Mouse (Mus musculus) embryonic facial prominence, embryonic 13.5 days (tissue): ENCODE results near the gene Snrpd3. TPM values are rescaled to one million over a fixed set of nuclear protein-coding genes. Genes with fewer than 3 reads are reported as not detected.
"Not testable (repeated sequence)": the region's sequence is repeated elsewhere in the genome, so short reads cannot be mapped to it uniquely, and the experiment has no call there.

Experiments used
- ATAC-seq: fragments of 200-750 bp; cut with Nextera tagmentation; 2 replicates; pipeline ENCODE4 v1.8.0; 2017; ENCODE audit warnings: low read depth; ENCODE audit not compliant: insufficient number of reproducible peaks, insufficient read depth, low FRiP score, low TSS enrichment
- H3K27ac ChIP-seq: fragments of 300-500 bp; sonication (generic); 2 replicates; pipeline ENCODE4 v1.5.1; 2015; ENCODE audit warnings: moderate library complexity, mild to moderate bottlenecking, inconsistent platforms
- H3K27me3 ChIP-seq: fragments of 300-500 bp; sonication (generic); 2 replicates; pipeline ENCODE4 v1.6.1; 2015; ENCODE audit warnings: mild to moderate bottlenecking, inconsistent platforms
- H3K36me3 ChIP-seq: fragments of 300-500 bp; sonication (generic); 2 replicates; pipeline ENCODE4 v1.6.1; 2015; ENCODE audit warnings: mild to moderate bottlenecking, inconsistent platforms
- H3K4me1 ChIP-seq: fragments of 300-500 bp; sonication (generic); 2 replicates; pipeline ENCODE4 v1.6.1; 2015; ENCODE audit warnings: inconsistent platforms
- H3K4me2 ChIP-seq: fragments of 300-500 bp; sonication (generic); 2 replicates; pipeline ENCODE4 v1.6.1; 2015; ENCODE audit warnings: moderate library complexity, mild to moderate bottlenecking, inconsistent platforms
- H3K4me3 ChIP-seq: fragments of 300-500 bp; sonication (generic); 2 replicates; pipeline ENCODE4 v1.5.1; 2015; ENCODE audit warnings: mild to moderate bottlenecking, inconsistent platforms
- H3K9ac ChIP-seq: fragments of 300-500 bp; sonication (generic); 2 replicates; pipeline ENCODE4 v1.6.1; 2015; ENCODE audit warnings: mild to moderate bottlenecking, inconsistent platforms
- H3K9me3 ChIP-seq: fragments of 300-500 bp; sonication (generic); 2 replicates; pipeline ENCODE4 v1.6.1; 2016; ENCODE audit warnings: inconsistent platforms
- WGBS: fragments of 180-500 bp; shearing (Covaris S2); methylation state at CpG from one replicate; pipeline ENCODE4 v1.1.7; 2015; ENCODE audit warnings: mixed read lengths; 5-methylcytosine and 5-hydroxymethylcytosine counted together
- polyA plus RNA-seq: library from polyadenylated mRNA; unstranded; fragments of >200 nt; fragmentation: Nextera tagmentation; extraction: Ambion mirVana; gene quantifications from 2 replicates; pipeline ENCODE4 v1.2.1, GENCODE M21; 2015

Snrpd3 gene
- polyA plus RNA-seq, 1 experiment from 2014 or later: 214 TPM

GRCm38 (mm10) chr10:75503692-75504091, 13.7 kb upstream of the Snrpd3 start:
- H3K9me3 ChIP-seq: no peaks in the 10 kb centered on the region
- 90% methylated on average over 7 of the region's 7 CpGs for WGBS
- H3K27ac ChIP-seq: no peak overlapping the region
- no peaks in the 10 kb centered on the region for H3K4me1 ChIP-seq
- H3K4me2 ChIP-seq: no peak overlapping the region
- ATAC-seq: no peak
- H3K4me3 ChIP-seq: no peak overlapping the region
- no peaks in the 10 kb centered on the region for H3K27me3 ChIP-seq
- H3K36me3 ChIP-seq: peaks cover 20% of the 10 kb centered on the region
- H3K9ac ChIP-seq: no peak overlapping the region

DNA sequence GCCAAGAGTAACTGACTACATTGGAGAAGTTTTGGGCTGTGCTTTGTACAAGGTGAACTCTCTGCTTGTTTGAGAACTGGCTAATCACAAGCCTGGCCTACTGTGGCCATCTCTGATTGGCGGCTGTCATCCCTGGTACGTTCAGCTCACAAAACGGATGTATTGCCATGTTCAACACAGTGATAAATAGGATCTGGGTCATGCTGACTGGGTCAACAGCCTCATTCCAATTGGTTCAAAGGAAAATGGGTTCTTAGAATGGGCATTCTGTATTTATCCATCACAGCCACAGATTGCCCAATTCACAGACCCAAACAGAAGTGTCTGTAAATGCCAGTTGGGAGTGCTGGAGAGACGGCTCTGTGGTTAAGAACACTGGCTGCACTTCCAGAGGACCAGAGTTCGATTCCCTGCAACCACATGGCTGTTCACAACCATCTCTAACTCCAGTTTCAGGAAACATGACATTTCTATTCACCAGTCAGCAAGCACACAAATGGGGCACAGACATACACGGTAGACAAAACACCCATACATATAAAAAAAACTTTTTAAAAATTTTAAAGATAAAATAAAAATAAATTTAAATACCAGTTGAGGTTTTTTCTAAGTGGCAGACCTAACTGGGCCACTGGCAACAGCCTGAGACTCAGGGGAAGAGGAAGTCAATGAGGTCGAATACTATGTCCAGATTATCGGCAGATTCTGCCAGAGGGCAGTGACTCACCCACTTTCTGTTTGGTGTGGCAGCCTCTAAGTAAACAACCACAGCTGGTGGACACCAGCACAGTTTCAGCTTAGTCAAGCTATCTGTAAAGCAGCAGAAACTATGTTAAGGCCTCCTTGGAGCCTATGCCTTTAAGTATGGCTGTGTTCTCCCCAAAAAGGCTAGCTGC, 12.9 kb upstream of the Snrpd3 start:
- no peak for ATAC-seq
- Histone ChIP-seq H3K27ac (no peak overlapping the region), H3K27me3 (no peaks in the 10 kb centered on the region), H3K36me3 (peaks cover 28% of the 10 kb centered on the region), H3K9ac (no peak overlapping the region), H3K4me1 (no peaks in the 10 kb centered on the region), H3K4me2 (no peak overlapping the region), H3K9me3 (no peaks in the 10 kb centered on the region), H3K4me3 (no peak overlapping the region)
- 79% methylated on average over 8 of the region's 8 CpGs for WGBS

DNA sequence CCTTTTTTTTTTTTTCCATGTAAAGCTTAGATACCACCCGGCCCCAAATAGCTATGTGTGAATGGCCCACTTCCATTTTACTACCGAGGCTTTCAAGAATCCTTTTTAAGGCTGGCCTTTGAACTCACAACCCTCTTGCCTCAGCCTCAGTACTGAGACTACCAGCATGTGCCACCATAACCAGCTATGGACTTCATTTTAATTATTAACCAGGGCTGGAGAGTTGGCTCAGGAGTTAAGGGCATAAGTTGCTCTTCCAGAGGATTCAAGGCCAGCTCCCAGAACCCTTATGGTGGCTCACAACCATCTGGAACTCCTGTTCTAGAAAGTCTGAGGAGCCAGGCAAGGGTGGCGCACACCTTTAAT, 12.2 kb upstream of the Snrpd3 start:
- H3K27ac ChIP-seq: no peak overlapping the region
- no peak overlapping the region for H3K9ac ChIP-seq
- peaks cover 34% of the 10 kb centered on the region for H3K36me3 ChIP-seq
- no peak overlapping the region for H3K4me3 ChIP-seq
- ATAC-seq: no peak
- H3K4me1 ChIP-seq: no peaks in the 10 kb centered on the region
- no peaks in the 10 kb centered on the region for H3K27me3 ChIP-seq
- WGBS: 78% methylated on average over 3 of the region's 3 CpGs
- no peaks in the 10 kb centered on the region for H3K9me3 ChIP-seq
- no peak overlapping the region for H3K4me2 ChIP-seq

- not testable (repeated sequence) for H3K27ac ChIP-seq, H3K4me3 ChIP-seq, H3K27me3 ChIP-seq, H3K9me3 ChIP-seq, H3K4me2 ChIP-seq, H3K9ac ChIP-seq, H3K4me1 ChIP-seq, ATAC-seq
- peaks cover 43% of the 10 kb centered on the region for H3K36me3 ChIP-seq
- WGBS: 93% methylated on average over 3 of the region's 3 CpGs
These were observed 11.4 kb upstream of the Snrpd3 start for GRCm38 (mm10) chr10:75505928-75506327.

DNA sequence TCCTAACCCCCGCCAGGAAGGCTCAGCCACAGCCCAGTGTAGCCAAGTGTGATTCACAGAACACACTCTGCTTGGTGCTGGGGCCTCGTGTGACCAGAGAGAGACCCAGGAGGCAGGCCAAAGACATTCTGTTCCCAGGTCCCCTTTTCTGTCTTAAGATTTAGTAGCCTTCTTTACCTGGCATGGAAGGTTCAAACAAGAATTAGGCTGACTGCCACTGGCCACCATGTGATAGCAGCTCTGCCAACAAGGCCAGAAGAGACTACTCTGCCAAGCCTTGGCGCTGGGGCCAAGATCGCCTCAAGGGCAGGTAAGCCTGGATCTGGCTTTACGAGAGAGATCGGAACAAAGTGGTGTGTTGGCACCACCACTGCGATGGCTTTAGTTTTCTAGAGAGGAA, 6.9 kb upstream of the Snrpd3 start:
- peaks cover under 1% of the 10 kb centered on the region; the same call in 1 of the 2 replicates for H3K4me1 ChIP-seq
- no peak overlapping the region for H3K4me2 ChIP-seq
- H3K27ac ChIP-seq: no peak overlapping the region
- no peaks in the 10 kb centered on the region for H3K27me3 ChIP-seq
- H3K4me3 ChIP-seq: no peak overlapping the region
- 91% methylated on average over 7 of the region's 7 CpGs for WGBS
- no peaks in the 10 kb centered on the region for H3K9me3 ChIP-seq
- H3K36me3 ChIP-seq: peaks cover 59% of the 10 kb centered on the region
- H3K9ac ChIP-seq: no peak overlapping the region
- no peak for ATAC-seq

GRCm38 (mm10) chr10:75511060-75511459, 6.3 kb upstream of the Snrpd3 start:
- Histone ChIP-seq H3K9me3 (no peaks in the 10 kb centered on the region), H3K27me3 (no peaks in the 10 kb centered on the region), H3K4me2 (no peak overlapping the region), H3K36me3 (peaks cover 59% of the 10 kb centered on the region), H3K4me3 (no peak overlapping the region), H3K9ac (no peak overlapping the region), H3K27ac (no peak overlapping the region), H3K4me1 (peaks cover 6% of the 10 kb centered on the region)
- ATAC-seq: no peak
- WGBS: 83% methylated on average over 9 of the region's 9 CpGs

- no peak for ATAC-seq
- H3K9me3 ChIP-seq: no peaks in the 10 kb centered on the region
- peaks cover 11% of the 10 kb centered on the region for H3K4me1 ChIP-seq
- no peak overlapping the region for H3K4me3 ChIP-seq
- WGBS: 92% methylated on average over 7 of the region's 7 CpGs
- H3K9ac ChIP-seq: no peak overlapping the region
- H3K27ac ChIP-seq: no peak overlapping the region
- H3K27me3 ChIP-seq: no peaks in the 10 kb centered on the region
- peaks cover 57% of the 10 kb centered on the region for H3K36me3 ChIP-seq
- no peak overlapping the region for H3K4me2 ChIP-seq
These were observed 5.5 kb upstream of the Snrpd3 start for GRCm38 (mm10) chr10:75511897-75512296.

- Histone ChIP-seq H3K9ac (no peak overlapping the region), H3K4me3 (no peak overlapping the region), H3K4me2 (no peak overlapping the region), H3K9me3 (no peaks in the 10 kb centered on the region), H3K36me3 (peaks cover 48% of the 10 kb centered on the region), H3K27ac (no peak overlapping the region), H3K4me1 (peaks cover 11% of the 10 kb centered on the region), H3K27me3 (no peaks in the 10 kb centered on the region)
- ATAC-seq: no peak
- 80% methylated on average over 7 of the region's 7 CpGs for WGBS
These were observed 4.6 kb upstream of the Snrpd3 start for GRCm38 (mm10) chr10:75512796-75513195.

GRCm38 (mm10) chr10:75513306-75514067, 3.9 kb upstream of the Snrpd3 start:
- Histone ChIP-seq H3K9me3 (no peaks in the 10 kb centered on the region), H3K27me3 (no peaks in the 10 kb centered on the region), H3K27ac (no peak overlapping the region), H3K4me3 (no peak overlapping the region), H3K4me2 (no peak overlapping the region), H3K36me3 (peaks cover 41% of the 10 kb centered on the region), H3K4me1 (peaks cover 12% of the 10 kb centered on the region), H3K9ac (no peak overlapping the region)
- WGBS: 91% methylated on average over 8 of the region's 8 CpGs
- no peak for ATAC-seq

- no peak for ATAC-seq
- 67% methylated on average over 7 of the region's 7 CpGs for WGBS
- Histone ChIP-seq H3K4me1 (peaks cover 21% of the 10 kb centered on the region), H3K4me3 (no peak overlapping the region), H3K36me3 (peaks cover 34% of the 10 kb centered on the region), H3K27ac (no peak overlapping the region), H3K9ac (no peak overlapping the region), H3K9me3 (no peaks in the 10 kb centered on the region), H3K4me2 (no peak overlapping the region), H3K27me3 (no peaks in the 10 kb centered on the region)
These were observed 3.0 kb upstream of the Snrpd3 start for GRCm38 (mm10) chr10:75514361-75514760.

DNA sequence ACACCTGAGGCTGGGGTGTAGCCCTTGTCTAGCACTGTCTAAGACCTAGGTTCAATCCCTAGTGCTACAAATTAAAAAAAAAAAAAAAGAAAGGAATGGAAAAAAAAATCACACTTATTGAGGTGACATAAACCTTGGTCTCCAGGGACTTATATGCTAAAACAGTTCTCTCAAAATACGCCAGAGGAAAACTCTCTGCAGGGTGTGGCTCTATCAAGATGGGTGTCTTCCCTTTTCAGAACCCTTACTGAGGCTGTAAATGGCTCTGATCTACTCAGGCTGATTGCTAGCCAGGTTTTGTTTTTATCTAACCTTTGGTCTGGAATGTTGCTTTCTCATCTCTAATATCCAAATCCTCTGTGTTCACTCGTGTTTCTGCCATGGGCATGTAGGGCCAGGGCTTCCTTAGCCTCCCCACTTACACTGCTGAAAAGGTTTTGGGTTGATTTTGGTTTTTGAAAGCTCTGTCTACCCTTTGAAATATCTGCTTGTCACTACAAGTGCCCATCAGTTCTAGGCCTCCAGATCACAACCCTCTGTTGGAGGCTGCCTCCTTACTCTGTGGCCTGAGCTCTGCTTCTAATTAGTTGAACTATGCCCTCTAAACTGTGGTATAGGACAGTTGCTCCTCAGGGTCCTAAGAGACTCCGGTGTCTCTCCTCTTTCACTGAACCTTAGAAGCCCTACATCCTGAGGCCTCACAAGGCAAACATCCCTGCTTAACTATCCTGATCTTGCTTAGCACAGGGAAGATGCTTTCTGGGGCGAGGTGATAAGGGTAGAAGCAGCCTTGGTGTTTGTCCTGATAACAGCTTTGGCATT, 1.9 kb upstream of the Snrpd3 start:
- Histone ChIP-seq H3K9ac (peak overlapping the region; percentile 97), H3K27me3 (no peaks in the 10 kb centered on the region), H3K4me1 (peaks cover 27% of the 10 kb centered on the region), H3K4me2 (peak overlapping the region; percentile 79), H3K4me3 (peak overlapping the region; percentile 87; the same call in 1 of the 2 replicates), H3K36me3 (peaks cover 34% of the 10 kb centered on the region), H3K27ac (no peak overlapping the region), H3K9me3 (no peaks in the 10 kb centered on the region)
- 43% methylated on average over 4 of the region's 4 CpGs for WGBS
- no peak for ATAC-seq
